Mouse (Mus musculus): Measurements from ENCODE around the gene Tas2r135. TPM values are rescaled to one million over a fixed set of nuclear protein-coding genes. Genes with fewer than 3 reads are reported as not detected.

The Tas2r135 gene
- polyA plus RNA-seq, 1 experiment from 2014 or later = not detected

- H3K4me1 ChIP-seq (replicated peaks) = peaks cover 21% of the 10 kb centered on the region
- ATAC-seq (replicated peaks; ENCODE audit: insufficient number of reproducible peaks, insufficient read depth, low FRiP score, low read depth) = peak; percentile 72
- H3K36me3 ChIP-seq = no peaks in the 10 kb centered on the region
- no peak overlapping the region for H3K4me3 ChIP-seq
- H3K9me3 ChIP-seq (replicated peaks) = no peaks in the 10 kb centered on the region
- H3K4me2 ChIP-seq = no peak overlapping the region
- no peaks in the 10 kb centered on the region for H3K27me3 ChIP-seq
- H3K9ac ChIP-seq = no peak overlapping the region
- peak overlapping the region; percentile 59; the same call in 1 of the 2 replicates for H3K27ac ChIP-seq
- 39% methylated on average over 9 of the region's 9 CpGs for WGBS
These were observed 9.0 kb upstream of the Tas2r135 start for GRCm38 (mm10) chr6:42395960-42396809.

- 57% methylated on average over 3 of the region's 3 CpGs for WGBS
- Histone ChIP-seq H3K27ac (peak overlapping the region; percentile 20; the same call in 1 of the 2 replicates), H3K4me3 (no peak overlapping the region), H3K4me1 (replicated peaks) (peaks cover 15% of the 10 kb centered on the region), H3K36me3 (no peaks in the 10 kb centered on the region), H3K27me3 (no peaks in the 10 kb centered on the region), H3K9me3 (replicated peaks) (no peaks in the 10 kb centered on the region), H3K9ac (no peak overlapping the region), H3K4me2 (no peak overlapping the region)
- no peak for ATAC-seq (replicated peaks; ENCODE audit: insufficient number of reproducible peaks, insufficient read depth, low FRiP score, low read depth)
These were observed 8.1 kb upstream of the Tas2r135 start for GRCm38 (mm10) chr6:42397041-42397657.

- Histone ChIP-seq H3K4me1 (replicated peaks) (peaks cover 14% of the 10 kb centered on the region), H3K36me3 (no peaks in the 10 kb centered on the region), H3K4me3 (no peak overlapping the region), H3K4me2 (no peak overlapping the region), H3K9ac (no peak overlapping the region), H3K27ac (no peak overlapping the region), H3K27me3 (no peaks in the 10 kb centered on the region), H3K9me3 (replicated peaks) (no peaks in the 10 kb centered on the region)
- 82% methylated on average over 3 of the region's 3 CpGs for WGBS
- ATAC-seq (replicated peaks; ENCODE audit: insufficient number of reproducible peaks, insufficient read depth, low FRiP score, low read depth) = no peak
These were observed 6.9 kb upstream of the Tas2r135 start for GRCm38 (mm10) chr6:42398285-42398684.

DNA sequence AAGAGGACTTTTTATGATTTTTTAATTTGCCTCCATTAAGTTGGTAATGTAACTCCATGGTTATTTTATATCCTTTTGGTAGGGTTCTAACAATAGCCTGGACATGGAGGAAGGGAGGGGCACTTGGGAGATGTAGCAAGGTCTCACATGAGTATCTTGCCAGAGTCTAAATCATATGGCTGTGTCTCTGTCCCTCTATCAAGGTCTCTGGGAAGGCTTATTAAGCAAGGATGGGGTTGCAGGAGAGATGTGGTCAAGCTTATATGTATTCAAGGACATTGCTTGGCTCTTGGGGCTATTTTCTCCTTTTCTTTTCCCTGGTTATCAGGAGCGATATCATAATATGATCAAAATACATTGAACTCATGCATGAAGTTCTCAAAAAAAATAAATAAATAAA lies 6.2 kb upstream of the Tas2r135 start:
- H3K36me3 ChIP-seq = no peaks in the 10 kb centered on the region
- H3K9ac ChIP-seq = no peak overlapping the region
- H3K9me3 ChIP-seq (replicated peaks) = no peaks in the 10 kb centered on the region
- no peak overlapping the region for H3K4me2 ChIP-seq
- H3K27me3 ChIP-seq = no peaks in the 10 kb centered on the region
- no peak for ATAC-seq (replicated peaks; ENCODE audit: insufficient number of reproducible peaks, insufficient read depth, low FRiP score, low read depth)
- peaks cover 14% of the 10 kb centered on the region for H3K4me1 ChIP-seq (replicated peaks)
- 88% methylated on average over 1 of the region's 1 CpGs for WGBS
- H3K4me3 ChIP-seq = no peak overlapping the region
- no peak overlapping the region for H3K27ac ChIP-seq

- 79% methylated on average over 1 of the region's 1 CpGs for WGBS
- no peak for ATAC-seq (replicated peaks; ENCODE audit: insufficient number of reproducible peaks, insufficient read depth, low FRiP score, low read depth)
- H3K27me3 ChIP-seq = no peaks in the 10 kb centered on the region
- no peak within 1 kb of the TSS for H3K4me2 ChIP-seq
- H3K27ac ChIP-seq = no peak within 1 kb of the TSS
- H3K9ac ChIP-seq = no peak within 1 kb of the TSS
- no peaks in the 10 kb centered on the region for H3K9me3 ChIP-seq (replicated peaks)
- H3K4me3 ChIP-seq = no peak within 1 kb of the TSS
- H3K36me3 ChIP-seq = no peaks in the 10 kb centered on the region
- H3K4me1 ChIP-seq (replicated peaks) = peaks cover 14% of the 10 kb centered on the region
These were observed 5.3 kb upstream of the Tas2r135 start, which contains the start of gene Tas2r143 for GRCm38 (mm10) chr6:42399938-42400337. Gene Tas2r143 (plus strand): TSS chr6:42400238.

DNA sequence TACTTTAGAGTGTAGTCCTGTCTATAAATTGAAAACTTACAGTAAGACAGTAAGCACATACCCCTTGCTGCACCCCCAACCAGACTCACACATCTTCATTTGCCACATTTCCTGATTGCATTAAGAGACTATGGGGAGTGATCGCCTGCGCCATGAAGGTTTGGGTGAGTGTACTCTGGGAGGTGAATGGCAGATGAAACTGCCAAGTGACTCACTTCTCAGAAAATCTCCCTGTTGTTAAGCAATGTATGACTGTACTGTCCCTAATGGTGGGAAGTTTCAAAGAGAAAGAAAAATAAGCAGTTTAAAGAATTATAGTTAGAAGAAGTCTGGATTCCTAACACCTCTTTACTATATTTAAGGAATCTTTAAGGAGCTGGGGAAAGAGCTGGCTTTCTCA lies 14.2 kb downstream of the Tas2r135 start:
- H3K27ac ChIP-seq = no peak overlapping the region
- no peaks in the 10 kb centered on the region for H3K36me3 ChIP-seq
- no peak overlapping the region for H3K4me3 ChIP-seq
- ATAC-seq (replicated peaks; ENCODE audit: insufficient number of reproducible peaks, insufficient read depth, low FRiP score, low read depth) = no peak
- WGBS = 83% methylated on average over 2 of the region's 2 CpGs
- H3K27me3 ChIP-seq = no peaks in the 10 kb centered on the region
- H3K9ac ChIP-seq = no peak overlapping the region
- H3K4me2 ChIP-seq = no peak overlapping the region
- no peaks in the 10 kb centered on the region for H3K4me1 ChIP-seq (replicated peaks)
- H3K9me3 ChIP-seq (replicated peaks) = no peaks in the 10 kb centered on the region

DNA sequence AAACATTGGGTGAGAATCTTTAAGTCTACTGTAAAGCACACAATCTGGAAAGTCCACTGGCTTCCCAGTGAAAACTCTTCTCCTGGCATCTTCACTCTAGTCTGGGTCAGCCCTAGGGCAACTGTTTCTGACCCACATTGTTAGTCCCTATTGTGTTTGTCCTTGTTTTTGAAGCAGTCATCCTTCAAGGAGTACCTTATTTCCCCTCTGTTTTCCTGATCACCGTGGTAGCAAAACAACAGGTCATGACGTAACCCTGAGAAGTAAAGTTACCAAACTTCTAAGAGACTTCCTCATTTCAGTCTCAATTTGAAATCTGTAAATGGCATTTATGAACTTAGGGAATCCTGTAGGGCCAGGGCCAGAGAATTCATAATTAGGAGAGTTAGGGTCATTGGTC lies 16.2 kb downstream of the Tas2r135 start:
- no peak for ATAC-seq (replicated peaks; ENCODE audit: insufficient number of reproducible peaks, insufficient read depth, low FRiP score, low read depth)
- H3K9ac ChIP-seq = no peak overlapping the region
- H3K4me2 ChIP-seq = no peak overlapping the region
- H3K27ac ChIP-seq = no peak overlapping the region
- no peaks in the 10 kb centered on the region for H3K9me3 ChIP-seq (replicated peaks)
- no peaks in the 10 kb centered on the region for H3K4me1 ChIP-seq (replicated peaks)
- no peaks in the 10 kb centered on the region for H3K27me3 ChIP-seq
- no peaks in the 10 kb centered on the region for H3K36me3 ChIP-seq
- WGBS = 72% methylated on average over 2 of the region's 2 CpGs
- no peak overlapping the region for H3K4me3 ChIP-seq

- Histone ChIP-seq H3K27me3 (no peaks in the 10 kb centered on the region), H3K36me3 (no peaks in the 10 kb centered on the region), H3K4me2 (no peak overlapping the region), H3K4me1 (replicated peaks) (no peaks in the 10 kb centered on the region), H3K9ac (no peak overlapping the region), H3K27ac (no peak overlapping the region), H3K4me3 (no peak overlapping the region), H3K9me3 (replicated peaks) (no peaks in the 10 kb centered on the region)
- 83% methylated on average over 3 of the region's 3 CpGs for WGBS
- no peak for ATAC-seq (replicated peaks; ENCODE audit: insufficient number of reproducible peaks, insufficient read depth, low FRiP score, low read depth)
These were observed 19.2 kb downstream of the Tas2r135 start for GRCm38 (mm10) chr6:42424472-42424871.

DNA sequence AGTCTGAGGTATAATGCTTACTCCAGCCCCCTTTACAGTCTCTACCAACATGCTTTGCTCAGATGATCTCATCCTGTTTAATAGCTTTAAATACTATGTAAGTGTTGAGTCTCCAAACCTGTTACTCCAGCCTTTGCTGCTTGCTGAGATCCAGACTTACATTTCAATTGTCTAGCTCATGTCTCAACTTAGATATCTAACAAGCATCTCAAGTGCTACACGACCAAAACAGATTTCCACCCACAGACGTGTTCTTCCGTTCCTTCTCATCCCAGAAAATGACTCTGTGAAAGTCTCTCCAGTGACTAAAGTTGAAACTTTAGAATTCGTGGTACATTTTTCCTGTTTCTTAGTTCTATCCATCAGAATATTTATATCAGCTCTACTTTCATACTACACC lies 21.1 kb downstream of the Tas2r135 start:
- 70% methylated on average over 4 of the region's 4 CpGs for WGBS
- ATAC-seq (replicated peaks; ENCODE audit: insufficient number of reproducible peaks, insufficient read depth, low FRiP score, low read depth) = no peak

GRCm38 (mm10) chr6:42433554-42433953 lies 28.3 kb downstream of the Tas2r135 start:
- Histone ChIP-seq H3K27ac (no peak overlapping the region), H3K4me2 (no peak overlapping the region), H3K36me3 (no peaks in the 10 kb centered on the region), H3K4me3 (no peak overlapping the region), H3K4me1 (replicated peaks) (no peaks in the 10 kb centered on the region), H3K27me3 (no peaks in the 10 kb centered on the region), H3K9me3 (replicated peaks) (no peaks in the 10 kb centered on the region), H3K9ac (no peak overlapping the region)
- no peak for ATAC-seq (replicated peaks; ENCODE audit: insufficient number of reproducible peaks, insufficient read depth, low FRiP score, low read depth)
- WGBS = 49% methylated on average over 2 of the region's 2 CpGs

More for the DNA sequence above, 21.1 kb downstream of the Tas2r135 start:
- Histone ChIP-seq H3K36me3 (no peaks in the 10 kb centered on the region), H3K9me3 (replicated peaks) (no peaks in the 10 kb centered on the region), H3K27ac (no peak overlapping the region), H3K9ac (no peak overlapping the region), H3K27me3 (no peaks in the 10 kb centered on the region), H3K4me2 (no peak overlapping the region), H3K4me1 (replicated peaks) (no peaks in the 10 kb centered on the region), H3K4me3 (no peak overlapping the region)

- Histone ChIP-seq H3K4me3 (no peak within 1 kb of the TSS), H3K4me1 (replicated peaks) (no peaks in the 10 kb centered on the region), H3K27ac (no peak within 1 kb of the TSS), H3K4me2 (no peak within 1 kb of the TSS), H3K9me3 (replicated peaks) (no peaks in the 10 kb centered on the region), H3K27me3 (no peaks in the 10 kb centered on the region), H3K9ac (no peak within 1 kb of the TSS), H3K36me3 (no peaks in the 10 kb centered on the region)
- no peak for ATAC-seq (replicated peaks; ENCODE audit: insufficient number of reproducible peaks, insufficient read depth, low FRiP score, low read depth)
- 48% methylated on average over 6 of the region's 6 CpGs for WGBS
These were observed 29.2 kb downstream of the Tas2r135 start, which contains the start of gene Tas2r126 for GRCm38 (mm10) chr6:42434446-42434845. Gene Tas2r126 (plus strand): TSS chr6:42434535.

Measured in heart, embryonic 15.5 days (tissue).